Mouse (Mus musculus) gastrocnemius, postnatal 14 days (tissue): Measurements from ENCODE around the gene Nr5a1. TPM values are rescaled to one million over a fixed set of nuclear protein-coding genes. Genes with fewer than 3 reads are reported as not detected.

Experiments
- DNase-seq: peaks from one replicate; pipeline ENCODE4 v3.0.0; 2021; ENCODE audit warnings: mixed read lengths
- intact Hi-C: fragments of 180-260 bp; cut with DNase I; formaldehyde crosslinking; loops from one replicate; pipeline ENCODE4 v1.15.1; 2025; ENCODE audit warnings: low total_unique reads
- total RNA-seq, 2 experiments: library from RNA; stranded (reverse); gene quantifications; 2 replicates each; pipeline ENCODE4 v1.2.3; 2021

Nr5a1 gene
- total RNA-seq, 2 experiments from 2014 or later, result not detected

DNA sequence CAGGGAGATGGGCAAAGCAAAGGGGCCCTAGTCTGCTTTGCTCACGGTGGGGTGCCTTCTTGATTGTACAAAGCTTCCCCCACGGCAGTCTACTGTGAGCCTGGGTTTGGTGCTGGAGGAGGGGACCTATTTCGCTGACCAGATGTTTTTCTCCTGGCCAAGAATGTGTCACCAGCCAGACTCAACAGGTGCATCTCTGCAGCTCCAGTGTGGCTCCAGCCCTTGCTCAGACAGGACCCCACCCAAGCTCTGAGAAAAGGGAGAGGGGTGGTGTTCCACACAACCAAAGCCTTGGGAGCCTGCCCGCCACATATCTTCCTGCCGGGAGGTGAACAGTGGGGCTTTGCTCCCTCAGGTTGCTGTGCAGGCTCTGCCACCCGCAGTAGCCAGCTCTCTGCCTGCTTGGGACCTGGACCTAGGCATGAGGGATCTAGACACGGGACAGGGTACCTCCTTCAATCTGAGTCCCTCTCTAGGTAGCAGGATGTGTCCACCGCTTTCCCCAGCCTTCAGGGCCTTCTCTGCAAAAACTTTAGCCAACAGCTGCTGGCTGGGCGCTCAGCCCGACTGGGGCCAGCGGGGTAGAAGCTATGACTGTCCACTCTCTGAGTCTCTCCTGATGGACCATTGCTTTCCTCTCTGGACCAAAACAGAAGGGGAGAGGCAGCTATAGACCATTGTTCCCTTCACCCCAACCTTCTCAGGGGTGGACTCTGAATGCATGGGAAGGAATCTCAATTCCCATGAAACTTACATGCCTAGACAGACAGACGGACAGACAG, 5.2 kb downstream of the Nr5a1 start:
- intact Hi-C loops, result no loop called here
- peak; percentile 51 for DNase-seq

DNA sequence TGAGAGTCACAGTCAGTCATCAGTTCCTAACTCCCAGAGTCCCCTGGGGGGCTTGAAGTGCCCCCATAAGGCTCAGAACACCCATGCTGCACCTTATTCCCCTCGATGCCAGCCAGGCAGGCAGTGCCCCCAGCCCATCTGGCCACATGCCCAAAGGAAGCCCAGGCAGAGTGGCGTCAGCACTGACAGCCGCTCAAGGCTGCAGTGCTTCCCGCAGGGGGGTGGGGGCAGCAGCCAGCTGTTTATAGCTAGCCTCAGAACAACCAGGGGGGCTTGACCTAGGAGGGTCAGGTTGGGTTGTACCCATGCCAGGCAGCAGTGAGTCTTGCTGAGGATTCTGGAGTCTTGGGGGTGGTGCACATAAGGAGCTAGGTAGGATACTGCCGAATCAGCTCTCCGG, 7.7 kb downstream of the Nr5a1 start:
- DNase-seq, result no peak
- intact Hi-C loops, result no loop called here

DNA sequence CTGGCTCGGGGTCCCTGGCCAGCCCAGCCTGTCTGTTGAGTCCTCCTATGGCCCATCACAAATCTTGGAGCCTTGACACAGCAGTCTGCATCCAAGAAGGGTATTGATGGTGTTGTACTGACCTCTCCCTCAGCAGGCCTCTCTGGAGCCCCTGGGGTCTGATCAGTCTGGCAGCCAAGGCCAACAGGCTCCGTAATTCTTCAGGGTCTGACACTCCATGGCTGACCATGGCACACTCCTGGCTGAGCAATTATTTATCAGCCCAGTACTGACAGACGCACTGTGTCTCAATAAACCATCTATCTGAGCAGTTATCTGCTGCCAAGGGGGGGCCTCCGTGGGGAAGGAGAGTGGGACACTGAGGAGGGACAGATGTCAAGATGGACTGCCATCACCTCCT, 9.3 kb downstream of the Nr5a1 start:
- intact Hi-C loops, result no loop called here
- DNase-seq, result no peak

DNA sequence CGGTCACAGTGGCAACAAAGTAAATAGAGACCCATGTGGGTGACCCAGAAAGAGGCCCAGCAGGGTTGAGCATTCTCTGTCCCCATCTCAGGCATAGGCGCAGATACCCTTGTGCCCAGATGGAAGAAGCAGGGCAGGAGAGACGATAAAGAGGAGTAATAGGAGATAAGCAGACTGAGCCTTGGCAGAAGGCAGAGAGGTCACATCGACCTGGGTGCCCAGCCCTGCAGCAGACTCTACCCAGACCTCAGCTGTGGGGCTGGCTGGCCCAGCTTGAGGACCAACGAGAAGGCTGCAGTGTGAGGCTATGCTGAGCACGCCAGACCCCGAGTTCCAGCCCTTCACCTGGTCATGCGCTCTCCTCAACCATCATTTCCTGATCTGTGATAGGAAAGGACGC, 10.0 kb downstream of the Nr5a1 start:
- intact Hi-C loops, result no loop called here
- DNase-seq, result no peak

DNA sequence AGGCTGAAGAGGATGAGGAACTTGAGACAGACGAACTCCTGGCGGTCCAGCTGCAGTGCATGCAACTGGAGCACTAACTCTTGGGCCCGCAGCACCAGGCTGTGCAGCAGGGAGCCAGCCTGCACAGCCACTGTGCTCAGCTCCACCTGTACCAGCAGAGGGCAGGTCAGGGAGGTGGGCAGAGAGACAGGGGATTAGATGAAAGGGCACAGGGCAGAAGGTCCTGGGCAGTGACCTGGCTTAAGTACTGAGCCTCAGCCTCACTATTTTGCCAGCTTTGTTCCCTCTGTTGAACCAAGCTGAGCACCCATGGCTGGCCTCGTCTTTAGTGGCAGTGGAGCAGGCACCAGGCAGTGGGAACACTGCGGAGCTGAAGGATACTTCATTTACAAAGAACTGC, 14.2 kb downstream of the Nr5a1 start:
- intact Hi-C loops, result no loop called here
- DNase-seq, result no peak

DNA sequence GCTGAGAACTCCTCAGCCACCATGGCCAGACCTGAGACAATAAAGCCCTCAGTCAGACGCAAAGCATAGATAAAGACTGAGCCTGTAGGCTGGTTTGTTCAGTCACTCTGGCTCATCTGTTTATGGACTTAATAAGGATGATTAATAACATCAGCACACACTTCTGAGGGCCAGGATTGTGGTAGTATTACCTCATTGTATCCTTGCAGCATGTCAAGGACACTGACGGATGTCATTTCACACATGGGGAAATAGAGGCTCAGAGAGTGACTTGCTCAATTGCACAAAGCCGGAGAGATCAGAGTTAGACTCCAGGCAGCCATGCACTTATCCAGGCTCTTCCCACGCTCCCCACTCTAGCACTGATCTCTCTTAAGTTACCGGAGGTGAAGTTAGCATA, 15.7 kb downstream of the Nr5a1 start:
- no peak for DNase-seq
- intact Hi-C loops, result no loop called here

DNA sequence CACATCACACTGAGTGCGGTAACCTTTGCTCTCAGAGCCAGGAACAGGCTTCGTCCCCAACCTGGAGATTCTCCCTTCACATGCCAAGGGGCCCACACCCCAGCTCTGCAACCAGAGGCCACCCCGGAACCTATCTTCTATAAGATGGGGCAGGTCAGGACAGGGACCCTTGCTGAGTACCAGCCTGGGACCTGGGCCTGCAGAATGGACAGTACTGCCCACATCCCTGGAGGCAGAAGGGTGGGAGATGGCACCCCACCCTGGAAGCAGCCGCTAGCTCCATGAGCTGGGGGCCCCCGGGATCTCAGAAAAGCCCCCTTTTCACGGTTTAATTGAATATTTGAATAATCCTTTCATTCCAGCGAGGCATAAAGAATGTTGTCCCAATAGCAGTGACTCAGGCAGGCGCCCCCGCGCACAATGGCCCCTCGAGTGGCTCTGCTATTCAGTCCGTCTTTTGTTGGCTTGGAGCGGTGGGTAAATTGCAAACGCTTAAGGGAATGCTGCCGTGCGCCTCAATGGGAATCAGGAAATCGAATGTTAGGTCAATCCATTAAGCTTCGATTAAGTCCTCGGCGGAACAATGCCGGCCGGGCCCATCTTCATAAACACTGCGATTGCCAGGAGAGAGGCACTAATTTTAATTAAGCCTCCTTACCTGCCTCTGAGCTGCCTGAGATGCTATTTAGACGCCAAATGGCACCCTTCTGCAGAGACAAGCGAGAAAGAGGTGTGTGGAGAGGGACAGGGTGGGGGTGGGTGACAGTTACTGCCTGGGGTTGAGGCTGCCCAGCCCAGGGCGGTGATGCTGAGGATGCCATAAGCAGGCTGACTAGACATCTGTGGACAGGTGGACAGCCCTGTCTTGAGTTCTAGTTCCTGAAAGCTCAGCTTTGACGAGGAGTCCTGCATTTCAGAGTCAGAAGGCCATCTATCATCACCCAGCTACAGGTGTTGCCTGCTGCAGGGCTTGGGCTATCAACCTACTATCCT, 16.9 kb downstream of the Nr5a1 start:
- no peak for DNase-seq
- intact Hi-C loops, result no loop called here

DNA sequence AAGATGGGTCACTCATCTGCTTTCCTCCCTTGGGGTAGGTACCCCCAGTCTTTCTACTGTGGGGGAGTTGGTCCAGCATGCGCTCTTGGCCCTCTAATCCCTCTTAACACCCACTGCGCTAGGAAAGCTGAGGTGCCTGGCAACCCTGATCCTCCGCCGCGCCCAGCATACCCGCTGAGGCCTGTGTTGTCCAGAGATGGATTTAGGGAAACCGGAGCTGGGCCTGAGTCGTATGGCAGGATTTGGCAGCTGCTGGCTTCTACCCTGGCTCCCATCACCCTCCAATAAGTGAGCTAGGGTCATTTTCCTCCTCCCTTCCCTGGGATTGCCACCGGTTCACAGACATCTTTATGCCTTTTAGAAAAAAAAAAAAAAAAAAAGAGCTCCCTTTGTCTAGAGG, 18.6 kb downstream of the Nr5a1 start:
- intact Hi-C loops, result no loop called here
- DNase-seq, result no peak

DNA sequence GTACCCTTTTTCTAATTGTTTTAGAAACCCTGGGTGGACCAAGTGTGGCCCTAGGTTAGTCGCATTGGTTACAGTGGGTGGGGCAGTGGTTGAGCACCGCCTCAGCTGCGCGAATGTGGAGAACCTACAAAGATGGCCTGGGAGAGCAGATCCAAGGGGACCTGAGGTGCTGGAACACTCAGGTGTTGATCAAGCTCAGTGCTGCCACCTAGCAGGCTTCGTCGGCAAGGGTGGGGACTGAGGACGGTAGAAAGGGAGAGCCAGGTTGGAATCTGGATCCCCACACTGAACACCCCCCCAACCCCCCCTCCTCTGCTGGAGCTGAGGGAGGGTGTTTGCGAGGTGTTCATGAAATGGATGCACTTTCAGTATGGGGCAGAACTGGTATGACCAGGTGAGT, 22.8 kb downstream of the Nr5a1 start:
- DNase-seq, result no peak
- intact Hi-C loops, result no loop called here

DNA sequence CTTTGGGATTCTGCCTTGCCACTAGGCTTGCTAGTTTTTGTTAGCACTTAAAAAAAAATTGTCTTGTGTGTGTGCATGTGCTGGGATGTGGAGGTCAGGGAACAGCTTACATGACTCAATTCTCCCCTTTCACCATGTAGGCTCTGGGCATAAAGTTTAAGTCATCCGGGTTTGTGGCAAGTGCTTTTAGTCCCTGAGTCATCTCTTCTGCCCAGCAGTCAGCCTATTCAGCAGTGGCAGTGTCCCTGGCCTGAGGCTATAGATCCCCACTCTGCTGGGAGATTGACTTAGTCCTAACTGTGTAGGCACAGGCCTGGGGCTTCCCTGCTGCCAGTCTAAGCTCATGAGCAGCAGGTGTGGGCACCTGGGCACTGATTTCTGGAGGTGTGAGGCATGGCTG, 24.5 kb downstream of the Nr5a1 start:
- intact Hi-C loops, result no loop called here
- no peak for DNase-seq

DNA sequence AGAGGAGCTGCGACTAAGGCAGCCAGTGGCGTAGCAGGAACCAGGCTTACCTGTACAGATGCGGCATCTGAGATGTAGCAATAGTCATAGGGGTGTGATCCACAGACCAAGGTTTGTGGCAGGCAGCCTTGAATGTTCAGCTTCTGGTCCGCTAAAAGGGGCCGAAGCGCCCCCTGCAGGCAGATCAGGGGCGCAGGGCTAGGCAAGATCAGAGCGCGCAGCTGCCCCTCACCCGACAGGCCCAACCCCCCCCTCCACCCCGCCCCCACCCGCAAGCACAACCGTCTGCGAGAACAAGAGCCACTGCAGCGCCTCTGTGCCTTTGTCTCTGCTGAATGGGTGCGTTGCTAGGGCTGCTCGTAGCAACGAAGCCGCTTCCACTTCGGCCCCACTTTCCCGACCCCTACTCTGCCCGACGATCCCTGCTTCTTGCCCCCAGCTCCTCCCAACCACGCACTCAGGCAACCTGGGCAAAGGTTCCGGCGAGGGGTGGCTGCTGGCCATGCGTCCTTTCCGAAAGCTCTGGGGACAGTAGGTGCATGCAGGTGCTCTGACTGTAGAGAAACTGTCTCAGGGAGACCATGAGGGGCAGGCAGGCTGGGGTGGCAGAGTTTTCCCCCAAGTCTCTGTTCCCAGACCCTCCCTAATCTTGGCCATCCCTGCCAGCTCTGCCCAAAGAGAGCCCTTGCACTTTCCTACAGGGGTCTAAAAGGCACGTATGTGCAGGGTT, 25.4 kb downstream of the Nr5a1 start:
- intact Hi-C loops, result no loop called here
- DNase-seq, result no peak

DNA sequence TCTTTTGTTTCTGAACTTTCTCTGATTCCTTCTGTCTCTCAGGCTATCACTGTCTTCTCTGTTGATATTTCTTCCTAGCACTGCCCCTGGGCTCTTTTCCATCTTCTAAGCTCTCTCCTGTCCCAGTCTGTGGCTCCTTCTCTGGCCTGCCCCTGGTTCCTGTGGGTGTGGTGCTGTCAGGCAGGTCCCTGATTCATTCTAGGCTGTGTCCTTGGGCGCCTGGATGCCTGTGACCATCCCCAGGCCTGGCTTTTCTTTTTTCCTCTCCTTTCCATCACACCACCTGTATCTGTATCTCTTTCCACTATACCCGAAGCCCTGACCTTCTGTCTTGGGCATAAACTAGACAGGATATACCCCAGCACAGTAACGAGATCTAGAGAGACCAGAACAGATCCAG, 28.6 kb downstream of the Nr5a1 start:
- no peak for DNase-seq
- intact Hi-C loops, result no loop called here

DNA sequence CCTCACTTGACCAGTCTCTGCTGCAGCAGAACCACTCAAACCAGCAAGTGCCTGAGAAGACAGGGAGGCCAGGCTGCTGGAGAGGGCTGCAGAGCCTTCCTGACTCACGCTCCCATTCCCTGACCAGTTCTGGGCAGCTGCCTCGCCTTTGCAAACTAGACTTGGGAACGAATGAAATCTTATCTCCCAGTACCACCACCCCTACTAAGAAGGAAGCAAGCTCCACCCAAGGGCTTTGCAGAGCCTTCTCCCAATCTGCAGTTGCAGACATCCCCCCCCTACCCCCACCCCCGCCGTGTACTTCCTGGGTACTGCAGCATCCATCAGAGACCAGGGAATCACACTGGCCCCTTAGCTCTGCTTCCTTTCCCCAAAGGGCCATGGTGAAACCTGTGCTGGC, 31.3 kb downstream of the Nr5a1 start:
- intact Hi-C loops, result no loop called here
- DNase-seq, result no peak

DNA sequence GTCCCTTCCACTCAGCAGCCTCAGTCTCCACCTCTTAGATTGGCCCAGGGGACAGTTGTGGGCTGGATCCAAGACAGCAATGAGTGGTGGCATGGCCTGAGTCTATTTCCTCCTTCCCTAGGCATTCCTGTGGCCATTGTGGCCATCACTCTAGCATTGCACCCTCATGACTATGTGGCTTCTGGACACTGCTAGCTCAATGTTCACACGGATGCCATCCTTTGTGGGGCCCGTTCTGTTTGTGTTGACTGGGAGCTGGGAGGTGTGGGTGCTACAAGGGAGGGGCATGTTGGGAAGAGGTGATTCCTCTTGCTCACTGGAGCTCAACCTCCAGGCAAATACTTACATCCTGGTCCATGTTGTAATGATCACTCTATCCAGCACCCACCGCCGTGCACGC, 32.1 kb downstream of the Nr5a1 start:
- no peak for DNase-seq
- intact Hi-C loops, result no loop called here

DNA sequence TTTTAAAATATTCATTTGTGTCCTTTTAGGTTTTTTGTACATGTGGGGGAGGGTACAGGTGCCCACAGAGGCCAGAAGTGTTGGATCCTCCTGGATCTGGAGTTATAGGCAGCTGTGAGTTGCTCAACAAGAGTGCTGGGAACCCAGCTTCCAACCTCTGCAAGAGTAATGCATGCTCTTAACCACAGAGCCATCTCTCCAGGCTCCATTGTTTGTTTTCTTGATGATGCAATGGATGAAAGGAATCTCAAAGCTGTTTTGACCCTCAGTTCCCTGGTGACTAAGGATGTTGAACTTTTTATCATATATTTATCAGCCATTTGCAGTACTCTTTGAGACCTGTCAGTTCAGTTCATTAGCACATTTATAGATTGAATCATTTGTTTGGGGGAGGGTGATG, 35.4 kb downstream of the Nr5a1 start:
- no peak for DNase-seq
- intact Hi-C loops, result no loop called here

DNA sequence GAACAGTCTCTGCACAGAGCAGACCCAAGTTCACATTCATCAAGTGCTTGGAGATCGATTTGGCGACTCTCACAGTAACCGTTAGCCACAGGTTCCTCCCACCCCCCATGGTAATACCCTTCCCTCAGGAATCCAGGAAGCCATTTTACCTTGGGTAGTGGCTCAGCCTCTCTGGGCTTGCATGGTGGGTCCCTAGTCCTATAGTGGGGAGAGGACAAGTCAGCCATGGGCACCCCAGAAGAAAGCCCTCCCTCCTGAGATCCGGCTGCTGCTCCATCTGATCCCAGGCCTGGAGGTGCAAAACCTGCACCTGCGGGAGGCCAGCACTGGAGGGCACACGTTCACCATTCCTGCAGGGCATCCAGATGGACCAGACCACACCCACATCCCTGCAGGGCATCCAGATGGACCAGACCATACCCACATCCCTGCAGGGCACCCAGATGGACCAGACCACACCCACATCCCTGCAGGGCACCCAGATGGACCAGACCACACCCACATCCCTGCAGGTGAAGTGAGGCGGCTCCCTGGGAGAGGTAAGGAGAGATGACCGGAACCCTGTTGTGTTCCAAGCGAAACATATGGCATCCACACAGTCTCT, 38.9 kb downstream of the Nr5a1 start:
- intact Hi-C loops, result no loop called here
- DNase-seq, result no peak

DNA sequence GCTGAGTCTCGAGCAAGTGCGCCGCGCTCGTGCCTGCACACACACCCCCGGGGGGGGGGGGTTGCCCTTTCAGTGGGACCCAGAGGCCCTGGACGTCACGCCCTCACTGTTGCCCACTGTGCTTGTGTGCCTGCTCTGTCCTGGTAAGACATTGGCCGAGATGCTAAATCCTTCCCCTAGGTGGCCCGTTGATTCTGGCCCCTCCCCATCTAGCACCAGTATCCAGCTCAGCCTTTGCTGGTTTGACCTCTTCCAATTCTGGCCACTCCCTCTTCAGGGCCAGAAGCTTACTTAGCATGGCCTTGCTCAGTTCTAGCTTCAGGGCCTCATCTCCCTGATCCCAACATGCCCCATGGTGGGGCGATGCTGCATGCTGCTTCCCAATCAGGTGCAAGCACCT, 41.8 kb downstream of the Nr5a1 start:
- intact Hi-C loops, result no loop called here

DNA sequence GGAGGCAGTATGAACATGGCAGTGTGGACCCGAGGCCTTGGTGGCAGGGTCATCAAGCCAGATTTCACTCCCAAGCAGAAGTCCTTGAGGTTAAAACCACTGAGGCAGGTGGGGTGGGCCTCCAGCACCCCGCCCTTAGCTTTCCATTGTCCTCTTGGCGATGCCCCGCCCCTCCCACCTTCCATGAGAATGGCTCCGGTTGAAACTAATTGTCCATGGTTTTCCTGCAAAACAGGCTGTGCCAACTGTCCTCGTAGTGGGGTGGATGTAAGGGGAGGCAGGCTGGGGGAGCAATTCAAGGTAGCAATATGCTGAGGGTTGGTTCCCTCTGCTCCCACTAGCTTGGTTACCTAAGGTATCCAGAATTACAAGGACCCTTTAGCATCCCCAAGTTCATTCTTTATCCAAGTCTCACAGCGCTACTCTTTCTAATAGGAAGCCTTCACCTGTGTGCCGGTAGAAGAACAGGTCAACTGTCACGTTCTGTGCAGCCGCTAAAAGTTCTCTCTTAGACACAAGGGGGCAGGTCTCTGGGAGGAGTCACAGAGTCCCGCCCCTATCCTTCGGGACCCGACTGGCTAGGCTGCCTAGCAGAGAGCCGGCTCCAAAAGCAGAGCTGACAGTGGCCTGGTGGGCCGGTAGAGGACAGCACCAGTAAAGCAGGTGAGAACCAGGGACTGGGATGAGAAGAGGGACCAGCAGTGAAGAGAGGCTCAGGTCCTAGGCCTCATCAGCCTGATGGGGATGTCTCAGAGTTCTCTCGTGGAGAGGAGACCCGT, 45.4 kb downstream of the Nr5a1 start:
- peak; percentile 19 for DNase-seq
- intact Hi-C loops, result no loop called here

More for the DNA sequence above, 41.8 kb downstream of the Nr5a1 start:
- no peak for DNase-seq

DNA sequence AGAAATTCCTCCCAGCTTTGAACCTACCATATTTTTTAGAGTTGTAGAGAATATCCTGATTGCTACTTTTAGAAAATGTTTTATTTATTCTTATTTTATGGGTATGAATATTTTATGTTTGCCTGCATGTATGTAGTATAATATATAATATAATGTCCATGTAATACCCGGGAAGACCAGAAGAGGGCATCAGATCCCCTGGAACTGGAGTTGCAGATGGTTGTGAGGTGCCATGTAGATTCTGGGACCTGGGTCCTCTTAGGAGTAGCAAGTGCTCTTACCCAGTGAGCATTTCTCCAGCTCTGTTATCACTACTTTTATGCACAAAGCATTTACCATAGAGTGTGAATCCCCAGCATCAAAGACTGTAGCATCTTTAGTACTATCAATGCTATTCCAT, 52.9 kb downstream of the Nr5a1 start:
- no peak for DNase-seq
- intact Hi-C loops, result loop anchor here (5.0 kb wide), 1 partner anchor 76 kb away; no protein-coding TSS in a partner anchor
